Mouse (Mus musculus) lung, embryonic 14.5 days (tissue): ENCODE measurements around the gene Map4. TPM values are rescaled to one million over a fixed set of nuclear protein-coding genes. Genes with fewer than 3 reads are reported as not detected.

Source experiments
- ATAC-seq: fragments of 200-750 bp; cut with Nextera tagmentation; 2 replicates; pipeline ENCODE4 v1.8.0; 2017; ENCODE audit warnings: mild to moderate bottlenecking, moderate TSS enrichment, moderate library complexity; ENCODE audit not compliant: insufficient read depth
- DNase-seq: peaks from one replicate; pipeline ENCODE4 v3.0.0-alpha.2; 2015
- H3K27ac ChIP-seq: fragments of 300-500 bp; sonication (generic); 2 replicates; pipeline ENCODE4 v1.5.1; 2014; ENCODE audit warnings: low read depth, mild to moderate bottlenecking, moderate library complexity
- H3K27me3 ChIP-seq: fragments of 300-500 bp; sonication (generic); 2 replicates; pipeline ENCODE4 v1.6.1; 2014; ENCODE audit warnings: low read length, control low read depth; ENCODE audit not compliant: insufficient read depth
- H3K36me3 ChIP-seq: fragments of 300-500 bp; sonication (generic); 2 replicates; pipeline ENCODE4 v1.6.1; 2014; ENCODE audit warnings: control low read depth; ENCODE audit not compliant: insufficient read depth
- H3K4me1 ChIP-seq: fragments of 300-500 bp; sonication (generic); 2 replicates; pipeline ENCODE4 v1.6.1; 2014; ENCODE audit warnings: antibody characterized with exemption, control low read depth; ENCODE audit not compliant: insufficient read depth
- H3K4me2 ChIP-seq: fragments of 300-500 bp; sonication (generic); 2 replicates; pipeline ENCODE4 v1.6.1; 2014; ENCODE audit warnings: mild to moderate bottlenecking
- H3K4me3 ChIP-seq: fragments of 300-500 bp; sonication (generic); 2 replicates; pipeline ENCODE4 v1.5.1; 2014; ENCODE audit warnings: low read depth, low read length
- H3K9ac ChIP-seq: fragments of 300-500 bp; sonication (generic); 2 replicates; pipeline ENCODE4 v1.6.1; 2014
- H3K9me3 ChIP-seq: fragments of 300-500 bp; sonication (generic); 2 replicates; pipeline ENCODE4 v1.6.1; 2016; ENCODE audit warnings: low read depth, low read length, control low read depth
- CTCF ChIP-seq: IDR thresholded peaks from 2 replicates; pipeline ENCODE4 v1.5.1; 2016; ENCODE audit warnings: antibody characterized with exemption, low read depth
- WGBS: fragments of 180-500 bp; shearing (Covaris S2); extraction: QIAGEN DNeasy Blood & Tissue Kit; methylation state at CpG from one replicate; pipeline ENCODE4 v1.1.7; 2014; 5-methylcytosine and 5-hydroxymethylcytosine counted together
- polyA plus RNA-seq: library from polyadenylated mRNA; unstranded; fragments of >200 nt; fragmentation: Nextera tagmentation; extraction: Ambion mirVana; gene quantifications from 2 replicates; pipeline ENCODE4 v1.2.1, GENCODE M21; 2014

Gene Map4
- polyA plus RNA-seq, 1 experiment from 2014 or later: 57.5 TPM

DNA sequence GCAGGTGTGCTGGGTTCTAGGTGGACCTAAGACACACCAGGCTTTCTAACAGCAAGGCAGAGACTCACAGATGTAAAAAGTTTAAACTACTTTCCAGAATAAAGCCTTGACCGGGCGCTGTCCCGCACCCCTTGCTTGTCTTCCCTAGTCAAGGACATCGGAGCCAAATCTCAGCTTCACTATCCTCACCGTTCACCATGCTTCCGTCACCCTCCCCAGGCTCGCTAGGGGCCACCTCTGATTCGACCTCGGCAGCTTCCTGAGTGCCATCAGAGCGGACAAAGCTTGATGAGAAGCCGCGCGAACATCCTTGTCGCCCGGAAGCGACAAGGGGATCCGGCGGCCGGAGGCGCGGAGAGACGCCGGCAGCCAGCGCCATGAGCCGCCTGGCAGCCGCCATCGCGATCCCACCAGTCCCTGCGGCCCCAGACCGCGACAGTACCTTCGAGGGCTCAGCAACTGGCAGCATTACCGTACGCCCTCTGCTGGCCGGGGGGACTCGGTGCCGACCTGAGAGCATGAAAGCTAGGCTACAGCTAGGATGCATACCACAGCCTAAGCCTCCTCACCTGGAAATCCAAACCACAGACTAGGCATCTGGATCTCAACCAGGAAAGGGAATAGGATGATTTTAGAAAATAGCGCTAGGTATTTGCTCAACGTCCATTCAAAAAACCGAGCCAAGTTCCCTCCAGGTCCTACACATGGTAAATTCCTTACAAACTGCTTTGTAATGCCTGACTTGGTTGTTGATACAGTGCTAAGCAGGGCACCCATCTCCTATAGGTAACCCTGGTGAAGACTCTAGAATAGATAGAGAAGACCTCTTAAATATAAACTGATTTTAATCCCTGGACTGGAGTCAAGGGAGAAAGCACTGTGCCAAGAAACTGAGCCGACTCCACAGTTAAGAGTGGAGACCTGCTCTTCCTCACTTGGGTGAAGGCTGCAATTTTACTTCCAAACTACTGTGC lies 169.7 kb downstream of the Map4 start:
- H3K9me3 ChIP-seq: no peaks in the 10 kb centered on the region
- peak; percentile 97 for ATAC-seq
- 2% methylated on average over 41 of the region's 41 CpGs for WGBS
- peak overlapping the region; percentile 91 for H3K4me3 ChIP-seq
- no peaks in the 10 kb centered on the region for H3K4me1 ChIP-seq
- TF ChIP-seq CTCF: peak; percentile 95
- peak overlapping the region; percentile 94 for H3K9ac ChIP-seq
- H3K36me3 ChIP-seq: peaks cover 72% of the 10 kb centered on the region
- peak; percentile 96 for DNase-seq
- H3K27ac ChIP-seq: peak overlapping the region; percentile 50; the same call in 1 of the 2 replicates
- peak overlapping the region; percentile 87 for H3K4me2 ChIP-seq
- no peaks in the 10 kb centered on the region for H3K27me3 ChIP-seq

DNA sequence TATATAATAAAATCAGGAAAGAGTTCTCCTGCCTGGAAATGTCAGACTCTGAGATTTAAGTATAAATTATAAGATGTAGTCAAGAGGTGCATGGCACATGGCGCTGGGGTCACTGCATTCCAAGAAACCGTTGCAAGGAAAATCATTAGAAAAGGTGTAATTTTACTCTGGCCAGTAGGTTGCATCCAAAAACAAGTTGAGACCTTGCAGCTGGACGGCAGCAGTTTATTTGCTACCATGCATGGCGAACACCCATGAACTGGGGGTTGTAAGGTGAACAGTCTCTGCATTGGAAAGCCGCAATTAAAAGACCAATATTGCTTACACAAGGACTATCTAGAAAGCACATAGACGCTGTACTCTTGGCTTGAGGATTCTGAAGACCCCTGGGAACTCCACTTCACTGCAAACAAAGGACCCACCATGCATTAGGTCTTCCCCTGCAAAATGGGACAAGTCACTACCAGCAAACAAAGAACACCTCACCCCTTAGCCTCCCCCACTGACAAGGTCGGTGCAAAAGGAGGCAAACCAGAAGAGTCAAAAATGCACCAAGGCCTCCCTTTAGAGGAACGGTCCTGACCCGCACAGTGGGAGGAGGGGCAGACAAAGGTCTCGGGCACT lies 185.2 kb downstream of the Map4 start:
- DNase-seq (peak; percentile 50), ATAC-seq (no peak)
- TF ChIP-seq CTCF: no peak
- H3K9me3 ChIP-seq: no peaks in the 10 kb centered on the region
- peaks cover 29% of the 10 kb centered on the region for H3K36me3 ChIP-seq
- H3K4me2 ChIP-seq: peak overlapping the region; percentile 85
- 4% methylated on average over 10 of the region's 10 CpGs for WGBS
- peak overlapping the region; percentile 88 for H3K9ac ChIP-seq
- H3K27me3 ChIP-seq: no peaks in the 10 kb centered on the region
- peak overlapping the region; percentile 75 for H3K4me3 ChIP-seq
- H3K27ac ChIP-seq: peak overlapping the region; percentile 94
- H3K4me1 ChIP-seq: no peaks in the 10 kb centered on the region

DNA sequence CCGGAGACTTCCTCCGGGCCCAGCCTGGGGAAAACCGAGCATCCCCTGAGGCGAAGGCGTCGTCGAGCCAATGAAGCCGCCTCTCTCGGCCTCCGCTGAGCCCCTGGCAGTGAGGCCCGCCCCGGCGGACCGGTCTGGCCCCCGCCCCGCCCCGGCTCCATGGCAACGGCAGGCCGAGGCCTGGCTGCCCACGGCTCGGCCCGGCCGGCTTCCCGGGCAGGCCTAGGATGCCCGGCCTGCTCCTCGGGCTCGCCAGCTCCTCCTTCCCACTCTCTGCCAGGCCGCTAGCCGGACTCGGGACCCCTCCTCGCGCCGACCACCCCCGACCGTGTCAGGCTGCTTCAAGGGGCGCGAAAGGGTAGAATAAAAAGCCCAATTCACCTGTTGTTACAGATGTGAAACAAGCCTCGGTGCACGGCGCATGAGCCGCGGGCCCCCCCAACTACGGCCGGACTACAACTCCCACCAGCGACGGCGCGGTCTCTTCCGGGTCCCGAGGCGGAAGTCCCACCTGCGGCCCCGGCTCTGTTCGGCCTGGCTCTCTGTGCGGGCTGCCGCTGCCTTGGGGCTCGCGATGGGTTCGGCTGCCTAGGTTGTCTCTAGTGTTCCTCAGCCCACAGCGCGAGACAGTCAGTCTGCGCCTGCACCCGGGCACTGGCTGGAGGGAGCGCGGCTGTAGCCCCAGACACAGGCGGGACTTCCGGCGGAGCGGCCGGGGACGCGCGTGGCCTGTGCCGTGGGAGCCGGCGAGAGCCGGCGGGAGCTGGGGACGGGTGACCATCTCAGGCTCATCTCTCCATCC lies 185.9 kb downstream of the Map4 start, which contains the start of gene Smarcc1:
Gene Smarcc1 (plus strand): TSS at position 732 of the 802 bp plus-strand sequence.
- TF ChIP-seq CTCF: no peak
- no peaks in the 10 kb centered on the region for H3K9me3 ChIP-seq
- peaks cover 22% of the 10 kb centered on the region for H3K36me3 ChIP-seq
- peak within 1 kb of the TSS; percentile 88 for H3K9ac ChIP-seq
- ATAC-seq: peak; percentile 98
- peak within 1 kb of the TSS; percentile 85 for H3K4me2 ChIP-seq
- H3K27ac ChIP-seq: peak within 1 kb of the TSS; percentile 94
- DNase-seq: peak; percentile 95
- peak within 1 kb of the TSS; percentile 75 for H3K4me3 ChIP-seq
- WGBS: under 1% methylated on average over 79 of the region's 79 CpGs
- H3K4me1 ChIP-seq: no peaks in the 10 kb centered on the region
- no peaks in the 10 kb centered on the region for H3K27me3 ChIP-seq

- Histone ChIP-seq H3K4me1 (no peaks in the 10 kb centered on the region), H3K4me2 (peak within 1 kb of the TSS; percentile 85), H3K27ac (peak within 1 kb of the TSS; percentile 94), H3K27me3 (no peaks in the 10 kb centered on the region), H3K4me3 (peak within 1 kb of the TSS; percentile 75), H3K36me3 (peaks cover 16% of the 10 kb centered on the region), H3K9me3 (no peaks in the 10 kb centered on the region), H3K9ac (peak within 1 kb of the TSS; percentile 88)
- DNase-seq: no peak
- no peak for TF ChIP-seq CTCF
- peak; percentile 5; the same call in 1 of the 2 replicates for ATAC-seq
- under 1% methylated on average over 17 of the region's 17 CpGs for whole genome bisulfite sequencing
These were observed 186.5 kb downstream of the Map4 start, which contains the start of gene Dhx30 for GRCm38 (mm10) chr9:110117779-110118139. TSS of gene Dhx30 (minus strand) at chr9:110117830.

- DNase-seq: no peak
- peaks cover 12% of the 10 kb centered on the region for H3K36me3 ChIP-seq
- H3K9ac ChIP-seq: peak overlapping the region; percentile 88
- WGBS: 76% methylated on average over 1 of the region's 1 CpGs
- no peaks in the 10 kb centered on the region for H3K4me1 ChIP-seq
- peak overlapping the region; percentile 85 for H3K4me2 ChIP-seq
- peak overlapping the region; percentile 94; the same call in 1 of the 2 replicates for H3K27ac ChIP-seq
- no peaks in the 10 kb centered on the region for H3K27me3 ChIP-seq
- no peak for TF ChIP-seq CTCF
- H3K4me3 ChIP-seq: peak overlapping the region; percentile 75
- ATAC-seq: no peak
- H3K9me3 ChIP-seq: no peaks in the 10 kb centered on the region
These were observed 187.0 kb downstream of the Map4 start for GRCm38 (mm10) chr9:110118249-110118648.

- H3K9ac ChIP-seq: no peak overlapping the region
- WGBS: 73% methylated on average over 4 of the region's 4 CpGs
- H3K9me3 ChIP-seq: no peaks in the 10 kb centered on the region
- no peak for ATAC-seq
- H3K4me3 ChIP-seq: no peak overlapping the region
- no peaks in the 10 kb centered on the region for H3K27me3 ChIP-seq
- no peak overlapping the region; the same call in 1 of the 2 replicates for H3K27ac ChIP-seq
- TF ChIP-seq CTCF: no peak
- DNase-seq: no peak
- no peaks in the 10 kb centered on the region for H3K4me1 ChIP-seq
- no peaks in the 10 kb centered on the region for H3K36me3 ChIP-seq
- no peak overlapping the region for H3K4me2 ChIP-seq
These were observed 190.2 kb downstream of the Map4 start for GRCm38 (mm10) chr9:110121424-110121823.
